Comparison of ENCODE assay signal across 12 mouse cellular contexts in the genomic region with DNA sequence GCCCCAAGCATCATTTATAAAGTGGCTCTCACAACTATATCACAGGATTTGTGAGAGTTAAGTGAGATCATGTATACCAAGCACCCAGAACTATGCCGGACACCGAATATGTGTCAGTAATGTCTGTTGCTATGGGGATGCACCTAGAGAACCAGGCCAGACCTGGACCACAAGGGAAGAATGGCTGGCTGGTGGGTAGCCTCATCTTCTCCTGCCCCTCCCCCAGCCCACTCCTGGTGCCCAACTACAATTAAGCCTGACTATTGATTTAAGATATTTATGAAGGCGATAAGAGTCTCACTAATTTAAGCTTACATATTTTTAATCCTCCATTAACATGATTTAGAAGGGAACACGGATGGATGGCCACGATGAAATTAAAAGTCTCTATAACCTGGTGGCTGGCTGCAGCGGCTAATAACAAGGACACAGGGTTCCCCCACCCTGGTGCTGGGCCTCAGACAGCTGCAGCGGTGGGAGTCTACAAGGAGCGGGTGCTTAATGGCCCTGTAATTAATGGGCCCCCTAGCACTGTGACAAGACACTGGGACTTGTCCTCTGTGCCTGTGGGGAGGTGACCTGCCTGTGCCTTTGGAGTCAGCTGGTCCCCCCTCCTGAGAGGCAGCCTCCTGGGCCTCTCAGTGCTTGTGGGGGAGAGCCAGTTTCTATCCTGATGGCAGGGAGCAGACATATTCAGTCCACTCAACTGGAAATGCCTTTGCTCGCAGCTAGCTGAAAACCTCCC. TPM values are rescaled to one million over a fixed set of nuclear protein-coding genes. Genes with fewer than 3 reads are reported as not detected.
DNase-seq lines count a peak whose midpoint lies in the region; ATAC-seq and TF ChIP-seq lines count a peak whose summit lies in the region.
"Had no signal": no experiment of that assay in that cellular context is flagged by ENCODE, and none has a peak within 500 bp of the region (broad histone marks: within the 10 kb centered on the region; RNA-seq: fewer than 3 reads in every experiment).

No protein-coding gene starts in this region.

- no peak for ATAC-seq in cerebellum, adult (ENCODE audit: insufficient number of reproducible peaks, low FRiP score, low TSS enrichment)
- no peak for ATAC-seq in midbrain, embryonic 12.5 days (ENCODE audit: low FRiP score, low read depth)

- H3K4me2 ChIP-seq in midbrain, embryonic 12.5 days (replicated peaks): no peak overlapping the region
- H3K4me2 ChIP-seq: limb, embryonic 15.5 days had no signal

- TF ChIP-seq CTCF in left cerebral cortex, adult 2 months (IDR thresholded peaks at IDR 0.05): no peak

- H3K36me3 ChIP-seq in midbrain, embryonic 12.5 days: no peaks in the 10 kb centered on the region
- H3K36me3 ChIP-seq: limb, embryonic 15.5 days had no signal

- 60% methylated on average over 9 of the region's 9 CpGs for WGBS in midbrain, embryonic 12.5 days

- H3K4me3 ChIP-seq in left cerebral cortex, adult 2 months: no peak overlapping the region
- H3K4me3 ChIP-seq in midbrain, embryonic 12.5 days: no peak overlapping the region
- H3K4me3 ChIP-seq: limb, embryonic 15.5 days; myocyte had no signal

- H3K9me3 ChIP-seq in midbrain, embryonic 12.5 days: no peaks in the 10 kb centered on the region
- H3K9me3 ChIP-seq: limb, embryonic 15.5 days had no signal

- no peaks in the 10 kb centered on the region for H3K27me3 ChIP-seq in midbrain, embryonic 12.5 days
- H3K27me3 ChIP-seq: limb, embryonic 15.5 days had no signal

- peak; percentile 42 for DNase-seq in cerebellum, adult 9-10 months
- no peak for DNase-seq in left cerebral cortex, adult 2 months (ENCODE audit: extremely low spot score in 1 of 2, low spot score in 2 of 2)
- DNase-seq in left cerebral cortex, postnatal 36 days (ENCODE audit: low spot score in 2 of 2): no peak
- peak; percentile 68 for DNase-seq in retina, embryonic 14.5 days (ENCODE audit: low spot score)
- DNase-seq in gastrocnemius, postnatal 14 days: no peak
- no peak for DNase-seq in c-Kit-positive CD71-positive TER-119-positive erythroid progenitor cells, embryonic 14.5 days (ENCODE audit: low spot score)
- DNase-seq: heart, adult 18-20 months; lung, postnatal 10 days had no signal

- peaks cover 27% of the 10 kb centered on the region for H3K4me1 ChIP-seq in midbrain, embryonic 12.5 days

- intact Hi-C loops in left cerebral cortex, adult 2 months (cut with DNase I): loop anchor here (2.0 kb wide), 1 partner anchor 39 kb away; the partner anchor contains the start of gene Ncor2
- intact Hi-C loops in left cerebral cortex, postnatal 36 days (cut with DNase I): loop anchor here (5.0 kb wide), 2 partner anchors 40 to 50 kb away; partner anchors contain the start of gene Ncor2
- intact Hi-C loops in gastrocnemius, postnatal 14 days (cut with DNase I; ENCODE audit: low total_unique reads): no loop called here

- no peak overlapping the region for H3K9ac ChIP-seq in midbrain, embryonic 12.5 days (replicated peaks)
- H3K9ac ChIP-seq: limb, embryonic 15.5 days had no signal

- 0 out of 2 replicates have a peak overlapping the region, but pooled peaks have one; percentile 19 for H3K27ac ChIP-seq in left cerebral cortex, adult 2 months
- peak overlapping the region; percentile 39 for H3K27ac ChIP-seq in midbrain, embryonic 12.5 days (replicated peaks)
- H3K27ac ChIP-seq: limb, embryonic 15.5 days had no signal

RNA-seq across cellular contexts. Expression of gene Ncor2, which starts 38.6 kb away (rescaled TPM):
- total RNA-seq in left cerebral cortex, adult 2 months (2021): 100 to 1,000 TPM; 228 to 270 TPM
- 100 to 1,000 TPM; 167 to 240 TPM for total RNA-seq in left cerebral cortex, postnatal 36 days (2021)
- 24.5 and 25.1 TPM in 2 replicates for polyA plus RNA-seq in midbrain, embryonic 12.5 days (2016; fragmentation: Nextera tagmentation; extraction: Ambion mirVana)
- 10 to 100 TPM; 85.9 to 97.7 TPM for total RNA-seq in gastrocnemius, postnatal 14 days (2021)

Comparison
In these comparisons a context has a peak if more than half of its experiments do, and no peak if none do; other contexts are left out.
1. DNase-seq: peak in cerebellum, adult 9-10 months (single experiment) and retina, embryonic 14.5 days (single experiment); none in left cerebral cortex, adult 2 months (0 of 2), left cerebral cortex, postnatal 36 days (0 of 2), gastrocnemius, postnatal 14 days (single experiment) and c-Kit-positive CD71-positive TER-119-positive erythroid progenitor cells, embryonic 14.5 days (single experiment).